Mouse (Mus musculus): ENCODE data around the gene Fmo1. TPM values are rescaled to one million over a fixed set of nuclear protein-coding genes. Genes with fewer than 3 reads are reported as not detected.

Gene Fmo1
- polyA plus RNA-seq, 1 experiment = 519 TPM

GRCm38 (mm10) chr1:162840211-162840610 is 26.2 kb downstream of the Fmo1 start:
- Histone ChIP-seq H3K4me3 (ENCODE audit: insufficient read depth, low read depth, low read length) (no peak overlapping the region), H3K4me1 (ENCODE audit: control insufficient read depth, insufficient read depth, insufficient read length, low read length) (no peaks in the 10 kb centered on the region), H3K27ac (replicated peaks; ENCODE audit: low read depth, low read length) (no peak overlapping the region)

- no peak overlapping the region for H3K27ac ChIP-seq (replicated peaks; ENCODE audit: low read depth, low read length)
- no peaks in the 10 kb centered on the region for H3K4me1 ChIP-seq (ENCODE audit: control insufficient read depth, insufficient read depth, insufficient read length, low read length)
- H3K4me3 ChIP-seq (ENCODE audit: insufficient read depth, low read depth, low read length) = no peak overlapping the region
Observed at GRCm38 (mm10) chr1:162838976-162839375, 27.4 kb downstream of the Fmo1 start.

- H3K4me1 ChIP-seq (ENCODE audit: control insufficient read depth, insufficient read depth, insufficient read length, low read length) = no peaks in the 10 kb centered on the region
- H3K27ac ChIP-seq (replicated peaks; ENCODE audit: low read depth, low read length) = no peak overlapping the region
- H3K4me3 ChIP-seq (ENCODE audit: insufficient read depth, low read depth, low read length) = no peak overlapping the region
Observed at GRCm38 (mm10) chr1:162834342-162834741, 32.1 kb downstream of the Fmo1 start.

GRCm38 (mm10) chr1:162832574-162832953 is 33.8 kb downstream of the Fmo1 start:
- Histone ChIP-seq H3K4me1 (ENCODE audit: control insufficient read depth, insufficient read depth, insufficient read length, low read length) (no peaks in the 10 kb centered on the region), H3K27ac (replicated peaks; ENCODE audit: low read depth, low read length) (no peak overlapping the region), H3K4me3 (ENCODE audit: insufficient read depth, low read depth, low read length) (no peak overlapping the region)

GRCm38 (mm10) chr1:162831838-162832573 is 34.4 kb downstream of the Fmo1 start:
- H3K4me3 ChIP-seq (ENCODE audit: insufficient read depth, low read depth, low read length) = no peak overlapping the region
- no peaks in the 10 kb centered on the region for H3K4me1 ChIP-seq (ENCODE audit: control insufficient read depth, insufficient read depth, insufficient read length, low read length)
- H3K27ac ChIP-seq (replicated peaks; ENCODE audit: low read depth, low read length) = no peak overlapping the region

GRCm38 (mm10) chr1:162819280-162819679 is 47.1 kb downstream of the Fmo1 start:
- H3K27ac ChIP-seq (replicated peaks; ENCODE audit: low read depth, low read length) = no peak overlapping the region
- H3K4me3 ChIP-seq (ENCODE audit: insufficient read depth, low read depth, low read length) = no peak overlapping the region
- no peaks in the 10 kb centered on the region for H3K4me1 ChIP-seq (ENCODE audit: control insufficient read depth, insufficient read depth, insufficient read length, low read length)

- Histone ChIP-seq H3K4me3 (ENCODE audit: insufficient read depth, low read depth, low read length) (no peak overlapping the region), H3K4me1 (ENCODE audit: control insufficient read depth, insufficient read depth, insufficient read length, low read length) (no peaks in the 10 kb centered on the region), H3K27ac (replicated peaks; ENCODE audit: low read depth, low read length) (no peak overlapping the region)
Observed at GRCm38 (mm10) chr1:162815381-162816127, 50.9 kb downstream of the Fmo1 start.

- H3K4me1 ChIP-seq (ENCODE audit: control insufficient read depth, insufficient read depth, insufficient read length, low read length) = no peaks in the 10 kb centered on the region
Observed at GRCm38 (mm10) chr1:162814932-162815331, 51.5 kb downstream of the Fmo1 start.

GRCm38 (mm10) chr1:162813836-162814156 is 52.6 kb downstream of the Fmo1 start, which contains the start of gene Fmo4:
Fmo4 (minus strand) TSS chr1:162813972.
- Histone ChIP-seq H3K4me3 (ENCODE audit: insufficient read depth, low read depth, low read length) (peak within 1 kb of the TSS; percentile 53), H3K27ac (replicated peaks; ENCODE audit: low read depth, low read length) (no peak within 1 kb of the TSS), H3K4me1 (ENCODE audit: control insufficient read depth, insufficient read depth, insufficient read length, low read length) (no peaks in the 10 kb centered on the region)

More at GRCm38 (mm10) chr1:162814932-162815331, 51.5 kb downstream of the Fmo1 start:
- Histone ChIP-seq H3K27ac (replicated peaks; ENCODE audit: low read depth, low read length) (no peak overlapping the region), H3K4me3 (ENCODE audit: insufficient read depth, low read depth, low read length) (no peak overlapping the region)

GRCm38 (mm10) chr1:162813143-162813835 is 53.1 kb downstream of the Fmo1 start:
- no peaks in the 10 kb centered on the region for H3K4me1 ChIP-seq (ENCODE audit: control insufficient read depth, insufficient read depth, insufficient read length, low read length)
- H3K27ac ChIP-seq (replicated peaks; ENCODE audit: low read depth, low read length) = no peak overlapping the region
- peak overlapping the region; percentile 53 for H3K4me3 ChIP-seq (ENCODE audit: insufficient read depth, low read depth, low read length)

- Histone ChIP-seq H3K27ac (replicated peaks; ENCODE audit: low read depth, low read length) (no peak overlapping the region), H3K4me1 (ENCODE audit: control insufficient read depth, insufficient read depth, insufficient read length, low read length) (no peaks in the 10 kb centered on the region), H3K4me3 (ENCODE audit: insufficient read depth, low read depth, low read length) (no peak overlapping the region)
Observed at GRCm38 (mm10) chr1:162808541-162808940, 57.9 kb downstream of the Fmo1 start.

GRCm38 (mm10) chr1:162807441-162807840 is 59.0 kb downstream of the Fmo1 start:
- H3K4me1 ChIP-seq (ENCODE audit: control insufficient read depth, insufficient read depth, insufficient read length, low read length) = no peaks in the 10 kb centered on the region
- H3K27ac ChIP-seq (replicated peaks; ENCODE audit: low read depth, low read length) = no peak overlapping the region
- H3K4me3 ChIP-seq (ENCODE audit: insufficient read depth, low read depth, low read length) = no peak overlapping the region

GRCm38 (mm10) chr1:162805011-162805410 is 61.4 kb downstream of the Fmo1 start:
- Histone ChIP-seq H3K27ac (replicated peaks; ENCODE audit: low read depth, low read length) (no peak overlapping the region), H3K4me1 (ENCODE audit: control insufficient read depth, insufficient read depth, insufficient read length, low read length) (no peaks in the 10 kb centered on the region), H3K4me3 (ENCODE audit: insufficient read depth, low read depth, low read length) (no peak overlapping the region)

GRCm38 (mm10) chr1:162796441-162796840 is 70.0 kb downstream of the Fmo1 start:
- no peak overlapping the region for H3K27ac ChIP-seq (replicated peaks; ENCODE audit: low read depth, low read length)
- H3K4me3 ChIP-seq (ENCODE audit: insufficient read depth, low read depth, low read length) = no peak overlapping the region
- H3K4me1 ChIP-seq (ENCODE audit: control insufficient read depth, insufficient read depth, insufficient read length, low read length) = no peaks in the 10 kb centered on the region

- Histone ChIP-seq H3K4me3 (ENCODE audit: insufficient read depth, low read depth, low read length) (no peak overlapping the region), H3K27ac (replicated peaks; ENCODE audit: low read depth, low read length) (no peak overlapping the region), H3K4me1 (ENCODE audit: control insufficient read depth, insufficient read depth, insufficient read length, low read length) (no peaks in the 10 kb centered on the region)
Observed at GRCm38 (mm10) chr1:162792306-162793044, 73.9 kb downstream of the Fmo1 start.

All from brown adipose tissue, adult 24 weeks (tissue).